Mouse (Mus musculus): ENCODE measurements at regions not wholly inside any gene's neighbourhood (a gene's known extent, or its start where the extent isn't known, plus 50 kb on each side); places are given as distances from the start of the nearest gene placed in this dataset.

DNA sequence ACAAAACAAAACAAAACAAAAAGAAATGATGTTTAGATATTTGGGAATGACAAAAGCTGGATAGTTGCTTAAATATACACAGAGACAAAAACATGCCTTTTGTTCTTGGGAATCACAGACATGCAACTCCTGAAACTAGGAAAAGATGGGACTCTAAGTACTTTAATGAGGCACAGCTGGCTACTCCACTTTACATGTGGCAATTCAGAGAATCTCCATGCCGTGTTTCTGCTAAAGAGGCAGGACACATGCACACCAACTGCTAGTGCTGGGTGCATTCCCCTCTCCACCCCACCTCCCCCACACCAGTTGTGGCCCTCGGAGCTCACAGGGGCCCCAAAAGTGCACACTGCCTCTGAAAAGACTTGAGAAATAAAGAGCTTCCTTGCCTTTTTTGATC, 58.6 kb upstream of the Tsc22d1 start:
- intact Hi-C loops (cut with DNase I; ENCODE audit: low total_unique reads) = no loop called here
- no peak for DNase-seq

DNA sequence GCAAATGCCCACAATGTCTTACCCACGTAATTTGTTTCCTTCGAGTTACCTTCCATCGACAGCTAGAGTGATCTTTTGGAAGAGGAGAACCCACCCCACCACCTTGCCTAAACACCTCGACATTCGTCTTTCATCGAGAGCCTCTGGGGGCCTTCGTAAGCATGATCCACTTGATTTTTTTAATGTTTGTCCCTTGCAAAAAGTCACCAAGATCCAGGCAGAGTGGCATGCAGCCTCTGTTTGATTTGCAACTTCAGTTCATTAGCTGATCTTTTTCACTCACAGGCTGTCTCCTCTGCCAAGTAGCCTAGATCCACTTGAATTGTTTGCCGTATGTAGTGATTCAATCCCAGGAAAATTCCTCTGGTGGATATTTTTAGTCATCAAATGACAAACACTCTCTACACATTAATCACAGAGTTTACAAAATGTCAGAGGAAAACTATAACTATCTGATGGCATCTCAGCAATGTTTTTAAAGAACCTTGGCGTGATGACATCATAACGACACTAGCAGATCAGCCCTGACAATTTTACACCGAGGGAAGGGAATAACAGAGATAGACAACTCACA, 54.8 kb upstream of the Tsc22d1 start:
- intact Hi-C loops (cut with DNase I; ENCODE audit: low total_unique reads) = no loop called here

DNA sequence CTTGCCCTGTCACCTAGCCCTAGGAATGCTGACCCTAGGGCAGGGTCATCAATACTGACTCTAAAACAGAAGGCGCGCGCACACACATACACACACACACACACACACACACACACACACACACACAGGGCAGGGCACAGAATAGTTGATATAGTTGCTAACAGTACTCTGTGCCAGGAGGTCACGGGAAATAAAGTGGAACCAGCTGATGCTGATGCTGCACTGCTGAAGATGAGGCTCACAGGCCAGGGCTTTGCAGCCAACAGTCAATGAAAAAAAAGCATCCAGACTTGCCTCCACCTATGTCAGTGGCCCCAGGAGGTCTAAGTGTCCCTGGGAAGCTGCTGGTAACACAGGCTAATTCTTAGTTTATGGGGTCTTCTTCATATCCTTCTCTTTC, 50.7 kb upstream of the Tsc22d1 start:
- no peak for DNase-seq
- intact Hi-C loops (cut with DNase I; ENCODE audit: low total_unique reads) = no loop called here

More for the DNA sequence above, 54.8 kb upstream of the Tsc22d1 start:
- no peak for DNase-seq

Measured in gastrocnemius, postnatal 14 days (tissue).